Mouse (Mus musculus) erythroblast, embryonic 14.5 days (primary cell): ENCODE results near the gene Olfr625-ps1.

Experiments used
- GATA1 ChIP-seq: IDR thresholded peaks from 2 replicates; pipeline ENCODE4 v1.6.1; 2012; ENCODE audit warnings: low read length, inconsistent platforms, mixed read lengths
- TAL1 ChIP-seq: IDR thresholded peaks from 3 replicates; pipeline ENCODE4 v1.6.1; 2012; ENCODE audit warnings: low read length, inconsistent platforms, mixed read lengths

DNA sequence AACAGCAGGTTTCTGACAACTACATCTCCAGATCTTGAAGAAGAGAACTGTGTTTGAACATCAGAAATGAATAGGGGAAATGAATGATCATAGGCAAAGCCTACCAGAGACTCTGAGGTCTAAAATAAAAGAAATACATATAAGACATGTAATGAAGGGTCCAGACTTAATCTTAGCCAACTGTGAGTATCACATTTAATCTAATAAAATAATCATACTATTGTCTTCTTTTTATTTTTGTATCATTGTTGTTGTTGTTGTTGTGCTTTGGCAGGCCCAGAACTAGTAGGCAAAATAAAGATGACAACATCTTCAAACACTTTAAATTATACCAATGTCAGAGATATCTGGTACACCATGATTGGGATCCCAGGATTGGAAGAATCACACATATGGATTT, at the start of gene Olfr625-ps1:
- TF ChIP-seq GATA1 (no peak), TAL1 (no peak)
